Comparison of ENCODE assay signal across 27 mouse cellular contexts in genomic region chr4:145284675-145285074, GRCm38 (mm10). TPM values are rescaled to one million over a fixed set of nuclear protein-coding genes. Genes with fewer than 3 reads are reported as not detected.
"Had no signal": no experiment of that assay in that cellular context is flagged by ENCODE, and none has a peak within 500 bp of the region (broad histone marks: within the 10 kb centered on the region; RNA-seq: fewer than 3 reads in every experiment).

No protein-coding gene starts in this region.

- H3K27me3 ChIP-seq: heart, embryonic 12.5 days; hindbrain, embryonic 13.5 days; hindbrain, embryonic 15.5 days; kidney, embryonic 15.5 days; limb, embryonic 13.5 days; limb, embryonic 15.5 days; liver, embryonic 12.5 days had no signal

- DNase-seq: gastrocnemius, adult 2 months; gastrocnemius, postnatal 10 days; gastrocnemius, postnatal 25 days; heart, adult 18-20 months; heart, postnatal 14 days; heart, postnatal 36 days; kidney, adult 11 months; kidney, adult 2 months; kidney, adult 9 months; kidney, postnatal 14 days; kidney, postnatal 36 days had no signal

- H3K27ac ChIP-seq: gastrocnemius, adult 2 months; heart, embryonic 10.5 days; hindbrain, embryonic 13.5 days; hindbrain, embryonic 15.5 days; hindbrain, postnatal 0 days; kidney, embryonic 15.5 days; kidney, postnatal 0 days; left cerebral cortex, adult 2 months; limb, embryonic 13.5 days; limb, embryonic 15.5 days; liver, embryonic 12.5 days; liver, embryonic 14.5 days had no signal

- H3K9me3 ChIP-seq: heart, embryonic 10.5 days; heart, embryonic 12.5 days; hindbrain, embryonic 15.5 days; kidney, embryonic 15.5 days; limb, embryonic 13.5 days; limb, embryonic 15.5 days; liver, embryonic 12.5 days had no signal

- H3K4me3 ChIP-seq: gastrocnemius, adult 2 months; heart, embryonic 10.5 days; heart, embryonic 12.5 days; hindbrain, embryonic 13.5 days; hindbrain, embryonic 15.5 days; kidney, embryonic 15.5 days; left cerebral cortex, adult 2 months; limb, embryonic 13.5 days; limb, embryonic 15.5 days; liver, embryonic 12.5 days had no signal

- H3K4me1 ChIP-seq: heart, embryonic 10.5 days; hindbrain, embryonic 13.5 days; hindbrain, embryonic 15.5 days; kidney, embryonic 15.5 days; limb, embryonic 13.5 days; limb, embryonic 15.5 days; liver, embryonic 12.5 days had no signal

- H3K9ac ChIP-seq: heart, embryonic 12.5 days; hindbrain, embryonic 13.5 days; hindbrain, embryonic 15.5 days; kidney, embryonic 15.5 days; limb, embryonic 13.5 days; limb, embryonic 15.5 days; liver, embryonic 12.5 days; liver, embryonic 14.5 days had no signal

- H3K36me3 ChIP-seq: heart, embryonic 10.5 days; heart, embryonic 12.5 days; hindbrain, embryonic 13.5 days; hindbrain, embryonic 15.5 days; kidney, embryonic 15.5 days; limb, embryonic 13.5 days; limb, embryonic 15.5 days; liver, embryonic 12.5 days had no signal

- H3K4me2 ChIP-seq: heart, embryonic 12.5 days; hindbrain, embryonic 13.5 days; hindbrain, embryonic 15.5 days; kidney, embryonic 15.5 days; limb, embryonic 13.5 days; limb, embryonic 15.5 days; liver, embryonic 12.5 days had no signal

RNA-seq across cellular contexts. Expression of gene Tnfrsf8, which starts 30.3 kb away (rescaled TPM):
- total RNA-seq: hematopoietic stem cell, adult 5-6 weeks had no signal
- polyA plus RNA-seq: heart, embryonic 10.5 days; heart, embryonic 12.5 days; heart, embryonic 14.5 days; intestine, embryonic 14.5 days; intestine, embryonic 16.5 days; liver, embryonic 12.5 days had no signal
